Mouse (Mus musculus) erythroblast, embryonic 14.5 days (primary cell): ENCODE measurements around the gene Pard3. TPM values are rescaled to one million over a fixed set of nuclear protein-coding genes. Genes with fewer than 3 reads are reported as not detected.

ENCODE experiments used
- H3K27me3 ChIP-seq: 2 replicates; pipeline ENCODE4 v1.6.1; 2012; ENCODE audit warnings: inconsistent platforms; ENCODE audit not compliant: control insufficient read depth
- H3K36me3 ChIP-seq: 2 replicates; pipeline ENCODE4 v1.6.1; 2012; ENCODE audit warnings: mild to moderate bottlenecking, inconsistent platforms; ENCODE audit not compliant: control insufficient read depth
- H3K4me1 ChIP-seq: 2 replicates; pipeline ENCODE4 v1.6.1; 2012; ENCODE audit warnings: inconsistent platforms; ENCODE audit not compliant: control insufficient read depth
- H3K4me3 ChIP-seq: replicated peaks from 2 replicates; pipeline ENCODE3; 2012; ENCODE audit warnings: moderate library complexity, mild to moderate bottlenecking, inconsistent platforms
- H3K9me3 ChIP-seq: 2 replicates; pipeline ENCODE4 v1.6.1; 2012; ENCODE audit warnings: low read length, inconsistent platforms, mixed read lengths; ENCODE audit not compliant: control insufficient read depth
- GATA1 ChIP-seq: IDR thresholded peaks from 2 replicates; pipeline ENCODE4 v1.6.1; 2012; ENCODE audit warnings: low read length, inconsistent platforms, mixed read lengths
- TAL1 ChIP-seq: IDR thresholded peaks from 3 replicates; pipeline ENCODE4 v1.6.1; 2012; ENCODE audit warnings: low read length, inconsistent platforms, mixed read lengths
- polyA plus RNA-seq: library from polyadenylated mRNA; stranded (reverse); fragments of >175 nt; gene quantifications from 2 replicates; pipeline ENCODE4 v1.2.3, GENCODE M21; 2012

Gene Pard3
- polyA plus RNA-seq, 1 experiment = 0.02 TPM

DNA sequence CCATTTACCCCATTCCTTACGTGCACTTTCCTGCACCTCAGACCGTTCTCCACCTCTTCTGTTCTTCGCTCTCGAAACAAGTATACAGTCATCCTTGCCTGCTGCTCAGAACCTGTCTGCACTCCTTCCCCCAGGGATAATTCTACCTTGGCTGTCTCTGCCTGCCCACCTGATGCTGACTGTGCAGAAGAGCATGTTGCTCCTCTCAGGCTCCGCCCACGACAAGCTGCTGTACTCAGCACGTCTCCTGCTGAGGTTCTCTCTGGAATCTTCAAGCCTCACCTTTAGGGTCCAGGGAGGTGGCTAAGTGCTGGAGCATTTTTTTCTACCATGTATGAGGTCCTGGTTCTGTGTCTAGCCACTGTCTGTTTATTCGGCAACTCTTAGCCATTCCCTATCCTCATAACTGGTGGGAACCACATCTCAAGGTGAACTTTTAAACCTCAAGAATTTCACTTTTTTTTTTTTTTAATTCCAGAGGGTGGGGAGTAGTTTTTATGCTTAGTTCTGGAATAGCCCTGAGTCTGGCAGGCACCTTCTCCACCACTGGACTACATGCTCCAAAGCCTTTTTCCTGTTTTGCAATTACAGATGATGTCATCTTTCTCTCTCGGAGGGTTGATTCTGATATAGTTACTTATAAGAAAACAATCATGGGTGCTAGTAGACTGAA, 376.6 kb downstream of the Pard3 start:
- Histone ChIP-seq H3K4me3 (peak overlapping the region; percentile 20), H3K36me3 (no peaks in the 10 kb centered on the region; the same call in 1 of the 2 replicates), H3K9me3 (no peaks in the 10 kb centered on the region), H3K27me3 (no peaks in the 10 kb centered on the region), H3K4me1 (no peaks in the 10 kb centered on the region)
- TF ChIP-seq GATA1 (no peak), TAL1 (no peak)

DNA sequence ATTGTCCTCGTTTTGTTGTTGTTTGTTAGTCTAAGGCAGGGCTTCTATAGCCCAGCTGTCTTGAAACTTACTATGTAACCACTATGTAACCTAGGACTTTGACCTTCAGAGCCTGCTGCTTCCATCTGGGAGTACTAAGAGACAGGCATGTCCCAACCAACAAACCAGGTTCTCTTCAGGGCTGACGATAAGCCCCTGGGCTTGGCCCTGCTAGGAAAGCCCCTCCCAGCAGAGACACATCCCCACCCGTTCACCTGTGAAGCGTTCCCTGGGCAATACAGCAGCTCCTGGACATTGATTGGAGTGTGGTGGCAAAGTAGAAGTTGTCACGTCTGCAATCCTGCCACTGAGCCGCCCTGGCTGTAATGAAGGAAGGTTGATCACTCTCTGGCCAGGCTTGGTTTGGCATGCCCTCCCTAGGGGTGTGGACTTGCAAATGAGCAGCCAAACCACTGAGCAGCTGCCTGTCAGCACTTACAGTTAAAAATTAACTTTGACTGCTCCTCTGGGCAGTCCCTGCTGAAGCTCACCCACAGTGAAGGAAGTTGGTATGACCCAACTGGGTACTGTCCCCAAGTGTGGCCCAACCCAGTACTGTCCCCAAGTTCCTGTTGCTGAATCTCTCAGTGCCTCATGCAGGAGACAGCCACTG, 377.3 kb downstream of the Pard3 start:
- Histone ChIP-seq H3K36me3 (no peaks in the 10 kb centered on the region; the same call in 1 of the 2 replicates), H3K4me3 (no peak overlapping the region), H3K4me1 (no peaks in the 10 kb centered on the region), H3K9me3 (no peaks in the 10 kb centered on the region), H3K27me3 (no peaks in the 10 kb centered on the region)
- TF ChIP-seq GATA1 (no peak), TAL1 (no peak)

DNA sequence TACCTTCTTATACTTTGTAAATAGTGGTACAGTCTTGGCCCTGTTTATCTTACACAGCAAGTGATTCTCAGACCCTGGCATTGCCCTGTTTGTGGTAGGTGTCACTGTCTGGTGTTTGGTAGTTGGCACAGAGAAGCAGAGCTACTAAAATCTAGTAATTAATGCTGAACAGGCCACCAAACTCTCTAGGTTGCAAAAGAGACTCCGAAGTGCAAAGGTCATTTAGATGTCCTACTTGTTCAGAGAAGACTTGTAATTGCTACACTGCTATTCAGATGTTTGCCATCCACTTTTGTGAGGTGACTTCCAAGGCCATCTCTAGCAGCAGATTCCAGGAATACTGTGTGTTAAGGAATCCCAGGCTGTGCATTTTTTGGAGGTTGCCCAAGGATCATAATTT, 383.7 kb downstream of the Pard3 start:
- H3K4me1 ChIP-seq = no peaks in the 10 kb centered on the region
- no peaks in the 10 kb centered on the region for H3K36me3 ChIP-seq
- TF ChIP-seq TAL1 (no peak), GATA1 (no peak)
- H3K4me3 ChIP-seq = no peak overlapping the region
- H3K27me3 ChIP-seq = no peaks in the 10 kb centered on the region
- H3K9me3 ChIP-seq = no peaks in the 10 kb centered on the region

DNA sequence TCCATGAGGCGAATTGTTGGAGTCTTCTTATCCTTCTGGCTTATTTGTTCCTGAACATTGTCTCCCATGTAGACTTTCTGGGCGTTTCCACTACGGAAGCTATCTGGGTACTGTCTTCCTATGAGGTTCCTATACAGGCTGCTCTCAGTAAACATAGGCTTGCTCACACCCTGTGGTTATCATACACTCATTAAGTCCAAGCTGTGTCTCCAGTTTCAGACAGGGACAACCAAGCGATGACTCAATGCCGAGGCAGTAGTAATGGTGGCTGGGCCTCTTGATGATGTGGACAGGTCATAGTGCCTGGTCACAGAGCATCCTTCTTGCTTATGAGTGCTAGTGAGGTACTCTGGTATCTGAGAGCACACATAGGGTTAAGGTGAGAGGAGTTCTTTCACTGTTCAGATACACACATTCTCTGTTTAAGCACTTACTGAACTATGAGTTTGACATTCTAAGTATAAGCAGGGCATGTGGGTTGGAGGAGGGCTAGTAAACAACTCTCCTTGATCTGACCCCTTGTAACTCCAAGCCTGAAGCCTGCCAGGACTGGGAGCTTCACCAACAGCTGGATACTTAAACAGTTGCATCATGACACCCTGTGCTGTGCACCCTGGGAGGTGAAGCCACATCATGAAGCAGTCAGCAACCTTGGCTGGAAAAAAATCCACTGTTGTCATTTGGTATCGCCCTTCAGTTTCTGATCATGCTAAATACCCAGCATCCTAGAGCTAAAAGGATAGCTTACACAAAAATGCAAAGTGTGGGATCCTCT, 385.6 kb downstream of the Pard3 start:
- Histone ChIP-seq H3K9me3 (no peaks in the 10 kb centered on the region), H3K4me1 (no peaks in the 10 kb centered on the region), H3K27me3 (no peaks in the 10 kb centered on the region), H3K36me3 (no peaks in the 10 kb centered on the region), H3K4me3 (no peak overlapping the region)
- no peak for TF ChIP-seq GATA1
- TF ChIP-seq TAL1 = no peak

DNA sequence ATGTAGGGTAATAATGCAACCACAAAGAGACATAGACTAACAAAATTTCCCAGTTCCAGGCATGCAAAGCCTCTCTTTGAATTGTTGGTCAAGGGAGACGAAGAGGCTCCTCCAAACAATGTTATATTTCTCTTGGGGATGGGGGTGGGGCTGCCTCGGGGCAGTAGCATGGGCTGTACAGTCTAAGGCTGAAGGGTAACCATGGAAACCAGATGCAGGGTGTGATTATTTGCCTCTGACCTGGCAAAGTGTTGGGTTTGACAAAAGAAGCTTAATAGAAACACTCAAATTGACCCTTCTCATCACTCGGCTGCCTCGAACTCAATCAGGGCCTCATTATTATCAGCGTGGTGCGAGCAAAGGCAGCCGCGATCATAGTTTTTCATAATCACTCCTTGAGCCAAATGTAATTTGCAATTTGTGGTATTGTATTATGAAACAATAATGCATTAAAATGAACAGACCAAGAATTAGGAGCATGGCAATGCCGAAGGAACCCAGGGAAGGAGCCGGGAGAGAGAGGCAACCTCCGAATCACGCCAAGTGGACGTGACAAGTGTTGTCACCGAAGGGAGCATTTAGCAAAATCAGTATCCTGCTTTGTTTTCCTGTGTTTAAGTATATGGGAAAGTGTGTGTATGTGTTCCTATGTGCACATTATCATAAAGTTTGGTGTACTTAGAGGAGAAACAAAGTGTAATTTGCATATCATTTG, 387.4 kb downstream of the Pard3 start:
- Histone ChIP-seq H3K36me3 (no peaks in the 10 kb centered on the region), H3K4me3 (no peak overlapping the region), H3K9me3 (no peaks in the 10 kb centered on the region), H3K27me3 (no peaks in the 10 kb centered on the region), H3K4me1 (no peaks in the 10 kb centered on the region)
- TF ChIP-seq GATA1 (no peak), TAL1 (no peak)

DNA sequence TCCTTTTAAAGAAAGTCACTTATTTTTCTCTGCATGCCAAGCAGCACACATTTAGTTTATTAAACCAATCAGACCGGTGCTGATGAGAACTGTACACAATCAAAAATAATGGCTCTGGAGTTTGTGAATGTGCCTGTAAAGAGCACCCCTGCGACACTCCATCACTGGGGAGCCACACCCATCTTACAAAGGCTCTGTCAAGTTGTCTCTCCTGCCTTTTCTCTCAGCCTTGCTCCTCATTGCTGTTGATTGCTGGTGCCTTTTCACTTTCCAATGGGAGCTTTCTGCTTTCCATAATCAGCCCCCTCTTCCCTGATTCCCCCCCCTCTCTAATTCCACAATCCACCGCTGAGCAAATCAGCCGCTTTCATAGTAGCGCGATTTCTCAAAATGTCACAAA, 388.7 kb downstream of the Pard3 start:
- TF ChIP-seq GATA1 (no peak), TAL1 (no peak)
- no peaks in the 10 kb centered on the region for H3K9me3 ChIP-seq
- H3K36me3 ChIP-seq = no peaks in the 10 kb centered on the region

DNA sequence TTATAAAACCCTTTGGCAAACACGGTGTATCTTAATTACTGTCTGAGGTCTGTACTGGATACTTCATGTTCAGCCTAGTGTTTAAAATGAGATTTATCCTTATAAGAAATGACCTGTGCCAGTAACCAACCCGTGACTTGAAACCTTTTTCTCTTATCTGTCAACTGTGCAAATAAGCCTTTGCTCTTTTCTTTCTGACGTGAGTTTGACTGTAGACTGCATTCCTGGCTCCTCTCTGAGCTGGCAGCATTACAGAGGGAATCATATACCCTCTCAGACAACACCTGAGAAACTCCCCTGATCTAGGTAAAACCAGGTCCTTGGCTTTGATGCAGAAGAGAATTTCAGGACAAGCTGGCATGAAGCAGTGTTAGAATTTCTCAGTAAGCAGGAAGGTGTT, 394.2 kb downstream of the Pard3 start:
- Histone ChIP-seq H3K4me3 (no peak overlapping the region), H3K9me3 (no peaks in the 10 kb centered on the region), H3K4me1 (no peaks in the 10 kb centered on the region), H3K36me3 (no peaks in the 10 kb centered on the region), H3K27me3 (no peaks in the 10 kb centered on the region)
- TF ChIP-seq TAL1 (no peak), GATA1 (no peak)

More for the DNA sequence above, 388.7 kb downstream of the Pard3 start:
- no peak overlapping the region for H3K4me3 ChIP-seq
- H3K27me3 ChIP-seq = no peaks in the 10 kb centered on the region
- H3K4me1 ChIP-seq = no peaks in the 10 kb centered on the region

DNA sequence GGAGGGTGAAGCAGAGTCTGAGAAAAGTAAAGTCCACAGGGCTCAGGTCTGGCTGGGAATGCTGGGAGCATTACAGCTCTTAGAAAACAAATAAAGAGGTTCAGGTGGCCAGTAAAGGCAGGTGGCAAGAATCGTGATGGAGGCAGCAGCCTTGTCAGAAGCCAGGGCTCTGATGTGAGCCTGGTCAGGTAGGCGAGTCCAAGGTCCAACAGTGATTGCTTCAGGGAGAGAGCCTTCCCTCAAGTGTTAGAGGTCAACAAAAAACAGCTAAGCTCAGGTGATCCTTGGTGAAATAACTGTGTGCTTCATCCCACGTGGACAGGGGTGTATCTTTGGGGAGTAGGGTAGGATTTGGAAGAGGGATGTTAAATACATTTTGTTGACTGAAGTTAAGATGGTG, 397.5 kb downstream of the Pard3 start:
- no peaks in the 10 kb centered on the region for H3K4me1 ChIP-seq
- H3K4me3 ChIP-seq = no peak overlapping the region
- no peaks in the 10 kb centered on the region for H3K27me3 ChIP-seq
- TF ChIP-seq TAL1 (no peak), GATA1 (no peak)
- H3K9me3 ChIP-seq = no peaks in the 10 kb centered on the region
- H3K36me3 ChIP-seq = no peaks in the 10 kb centered on the region

DNA sequence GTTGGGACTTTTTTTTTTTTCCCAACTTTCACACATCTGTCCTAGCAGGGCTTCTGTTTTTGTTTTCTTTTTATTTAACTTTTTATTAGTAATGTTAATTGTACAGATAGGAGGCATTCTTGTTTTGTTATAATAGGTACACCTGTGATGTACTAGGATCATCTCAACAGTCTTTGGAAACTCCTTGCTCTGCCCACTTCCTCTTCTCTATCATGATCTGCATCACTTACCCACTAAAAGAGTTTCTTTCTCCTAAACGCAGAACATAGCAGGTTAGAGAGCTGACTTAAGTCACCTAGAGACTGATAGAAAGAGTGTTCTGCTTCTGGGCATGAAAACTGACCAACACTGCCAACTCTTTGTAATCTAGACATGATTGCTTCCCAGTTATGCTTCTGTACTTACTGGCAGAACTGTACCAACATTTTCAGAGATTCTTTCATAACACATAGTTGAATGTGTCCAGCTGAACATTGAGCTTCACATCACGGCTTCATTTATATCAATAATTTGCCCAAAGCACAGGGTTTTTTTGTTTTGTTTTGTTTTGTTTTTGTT, 398.8 kb downstream of the Pard3 start:
- H3K4me3 ChIP-seq = no peak overlapping the region

More for the DNA sequence above, 398.8 kb downstream of the Pard3 start:
- Histone ChIP-seq H3K4me1 (no peaks in the 10 kb centered on the region), H3K36me3 (no peaks in the 10 kb centered on the region), H3K9me3 (no peaks in the 10 kb centered on the region), H3K27me3 (no peaks in the 10 kb centered on the region)
- no peak for TF ChIP-seq GATA1
- no peak for TF ChIP-seq TAL1
